Mouse (Mus musculus) CD4-positive naive resting alpha-beta T cell, adult 76 days (primary cell): Measurements from ENCODE around the gene Fmnl1. TPM values are rescaled to one million over a fixed set of nuclear protein-coding genes. Genes with fewer than 3 reads are reported as not detected.

Experiments
- total RNA-seq: library from RNA; stranded (reverse); gene quantifications from one replicate; pipeline ENCODE4 v1.2.4, GENCODE M21; 2023

The Fmnl1 gene
- 357 TPM for total RNA-seq

DNA sequence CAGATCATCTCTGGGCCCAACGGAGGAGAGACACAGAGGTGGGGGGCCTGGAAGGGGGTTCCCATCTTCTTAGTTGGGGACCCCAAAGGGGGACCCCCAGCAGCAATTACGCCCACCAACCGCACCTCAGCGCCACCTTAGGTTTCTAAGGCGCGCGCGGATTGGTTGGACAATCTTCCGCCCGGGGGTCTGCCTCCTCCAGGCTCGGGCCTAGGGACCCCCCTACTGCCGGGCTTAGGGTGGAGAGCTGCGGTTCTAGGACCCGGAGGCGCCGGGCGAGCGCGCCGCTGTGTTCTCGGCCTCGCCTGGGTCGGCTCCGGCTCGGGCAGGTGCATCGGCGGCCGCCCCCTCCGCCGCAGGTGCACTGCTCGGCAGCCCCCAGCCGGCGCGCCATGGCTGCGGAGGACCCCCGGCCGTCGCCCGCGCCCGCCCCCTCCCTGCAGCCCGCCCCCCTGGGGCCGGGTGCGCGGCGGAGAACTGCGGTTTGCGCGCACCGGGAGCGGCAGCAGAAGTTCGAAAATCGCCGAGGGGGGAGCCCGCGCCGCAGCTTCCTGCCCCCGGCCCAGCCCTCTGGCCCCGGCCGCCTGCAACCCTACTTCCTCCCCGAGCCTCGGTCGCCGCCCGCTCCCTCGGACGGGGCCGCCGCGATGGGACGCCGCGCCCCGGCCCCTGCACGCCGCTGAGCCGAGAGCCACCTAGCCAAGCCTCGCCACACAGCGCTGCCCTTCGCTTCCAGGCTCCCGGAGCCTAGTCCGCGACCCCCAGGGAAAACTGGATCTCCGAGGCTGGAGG, at the start of gene Fmnl1:
Gene Fmnl1 (plus strand): TSS at position 614 of the 792 bp plus-strand sequence.

GRCm38 (mm10) chr11:103131701-103132575, 39.0 kb upstream of the Fmnl1 start, which contains the start of gene Hexim2:
Gene Hexim2, plus strand, starts transcription at chr11:103132429.

DNA sequence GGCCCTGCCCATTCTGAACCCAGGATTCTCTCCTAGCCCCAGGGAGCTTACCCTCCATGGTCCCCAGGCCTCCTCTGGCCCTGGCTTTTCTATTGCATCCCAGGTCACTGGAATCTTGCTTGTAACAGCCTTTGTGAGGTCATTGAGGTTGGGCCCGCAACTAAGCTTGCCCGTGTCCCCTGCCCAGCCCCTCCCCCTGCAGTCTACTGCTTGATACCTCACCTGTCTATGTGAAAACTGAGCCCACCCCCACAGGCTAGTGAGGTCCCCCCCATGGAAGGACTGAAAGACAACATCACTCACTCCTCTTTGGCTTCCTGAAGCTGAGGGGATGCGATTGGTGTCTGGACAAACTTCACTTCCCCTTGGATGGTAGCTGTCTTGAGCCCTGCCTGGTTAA, 37.6 kb downstream of the Fmnl1 start, which contains the start of gene 1700023F06Rik:
Gene 1700023F06Rik (minus strand): TSS at position 101 of the 400 bp plus-strand sequence.

DNA sequence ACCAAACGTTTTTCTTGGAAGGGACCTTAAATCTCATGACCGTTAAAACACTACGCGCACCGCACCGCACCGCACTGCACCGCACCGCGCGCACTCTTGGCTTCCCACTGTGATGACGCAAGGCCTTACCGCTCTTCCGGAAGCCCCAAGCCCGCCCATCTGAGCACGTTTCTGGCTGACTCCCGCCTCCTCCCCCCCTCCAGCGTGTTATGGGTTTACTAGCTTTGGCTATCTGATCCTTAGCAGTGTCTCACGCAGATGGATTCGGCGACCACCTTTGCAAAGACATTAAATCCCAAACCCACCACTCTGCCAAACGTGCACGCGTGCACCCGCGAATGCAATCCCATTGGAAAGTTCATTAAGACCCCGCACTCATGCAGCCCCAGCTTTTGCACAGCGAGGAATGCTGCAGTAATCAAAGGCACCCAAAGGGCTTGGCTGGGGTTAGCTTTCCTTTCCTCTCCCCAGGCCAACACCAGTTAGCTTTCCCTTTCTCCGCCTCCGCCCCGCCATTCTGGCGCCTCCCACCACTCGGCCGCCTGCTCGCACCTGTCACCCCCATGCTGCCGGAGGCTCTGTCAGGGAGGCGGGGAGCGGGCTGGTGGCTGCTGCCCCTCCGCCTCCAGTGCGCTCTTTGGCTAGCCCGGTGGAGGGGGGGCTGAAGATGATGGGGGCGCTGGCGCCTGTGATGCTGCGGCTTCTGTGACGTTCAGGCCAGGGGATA, 47.0 kb downstream of the Fmnl1 start, which contains the start of gene Spata32:
Gene Spata32 (minus strand): TSS at position 643 of the 727 bp plus-strand sequence.

Other genes with a start within 250 kb of the Fmnl1 start
- gene Kif18b, start 246.0 kb upstream of the Fmnl1 start, total RNA-seq = 1.1 TPM
- gene C1ql1, start 224.4 kb upstream of the Fmnl1 start, total RNA-seq = not detected
- gene Nmt1, start 142.9 kb upstream of the Fmnl1 start, total RNA-seq = 58.4 TPM
- 13.4 TPM for gene Dcakd, start 142.8 kb upstream of the Fmnl1 start, total RNA-seq
- 0.35 TPM for gene Plcd3, start 69.4 kb upstream of the Fmnl1 start, total RNA-seq
- gene Acbd4, start 69.4 kb upstream of the Fmnl1 start, total RNA-seq = 32.7 TPM
- gene Hexim1, start 54.9 kb upstream of the Fmnl1 start, total RNA-seq = 137 TPM
- 3.3 TPM for gene Hexim2, start 38.7 kb upstream of the Fmnl1 start, total RNA-seq
- not detected for gene 1700023F06Rik, start 37.5 kb downstream of the Fmnl1 start, total RNA-seq
- gene Spata32, start 47.3 kb downstream of the Fmnl1 start, total RNA-seq = not detected
- gene Map3k14, start 96.4 kb downstream of the Fmnl1 start, total RNA-seq = 73.6 TPM
- 66.2 TPM for gene Arhgap27, start 192.6 kb downstream of the Fmnl1 start, total RNA-seq
- gene Plekhm1, start 241.6 kb downstream of the Fmnl1 start, total RNA-seq = 40.5 TPM